Mouse (Mus musculus) spleen, postnatal 10 days (tissue): ENCODE data around the gene Asphd1.

ENCODE experiments used
- DNase-seq, 2 experiments: peaks; one replicate each; pipeline ENCODE4 v3.0.0; 2021 to 2022; ENCODE audit warnings: low spot score in 2 of 2

The Asphd1 gene

DNA sequence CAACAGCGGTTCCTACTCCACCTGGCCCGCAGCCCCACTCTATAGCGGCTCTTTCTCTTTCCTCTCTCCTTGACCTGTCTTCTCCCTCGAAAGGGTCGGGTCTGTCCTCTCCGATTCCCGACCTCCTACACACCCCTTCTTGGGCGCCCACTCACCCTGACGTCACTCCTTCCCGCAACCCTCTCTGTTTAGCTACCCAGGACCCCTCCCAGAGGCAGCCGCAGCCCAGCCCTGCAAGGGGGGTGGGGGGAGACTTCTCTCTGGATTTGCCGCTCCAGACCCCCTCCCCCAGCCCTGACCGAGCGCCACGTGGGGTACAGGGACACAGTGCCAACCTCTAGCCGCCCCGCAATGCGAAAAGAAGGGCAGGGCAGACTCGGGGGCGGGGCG lies at the start of gene Asphd1:
Gene Asphd1, minus strand, starts transcription at position 180 of the 390 bp plus-strand sequence.
- DNase-seq: no peak

DNA sequence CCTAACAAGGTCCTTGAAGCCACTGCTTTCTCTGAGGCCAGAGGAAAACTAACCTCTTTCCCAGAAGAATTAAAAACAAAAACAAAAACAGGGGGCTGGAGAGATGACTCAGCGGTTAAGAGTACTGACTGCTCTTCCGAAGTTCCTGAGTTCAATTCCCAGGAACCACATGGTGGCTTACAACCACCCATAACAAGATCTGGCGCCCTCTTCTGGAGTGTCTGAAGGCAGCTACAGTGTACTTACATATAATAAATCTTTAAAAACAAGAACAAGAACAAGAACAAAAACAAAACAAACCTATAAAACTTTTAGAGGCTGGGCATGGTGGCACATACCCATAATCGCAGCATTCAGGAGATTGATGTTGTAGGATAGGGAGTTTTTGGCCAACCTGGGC lies 47.1 kb upstream of the Asphd1 start:
- DNase-seq: peak in 1 of 2 experiments; percentile 31

DNA sequence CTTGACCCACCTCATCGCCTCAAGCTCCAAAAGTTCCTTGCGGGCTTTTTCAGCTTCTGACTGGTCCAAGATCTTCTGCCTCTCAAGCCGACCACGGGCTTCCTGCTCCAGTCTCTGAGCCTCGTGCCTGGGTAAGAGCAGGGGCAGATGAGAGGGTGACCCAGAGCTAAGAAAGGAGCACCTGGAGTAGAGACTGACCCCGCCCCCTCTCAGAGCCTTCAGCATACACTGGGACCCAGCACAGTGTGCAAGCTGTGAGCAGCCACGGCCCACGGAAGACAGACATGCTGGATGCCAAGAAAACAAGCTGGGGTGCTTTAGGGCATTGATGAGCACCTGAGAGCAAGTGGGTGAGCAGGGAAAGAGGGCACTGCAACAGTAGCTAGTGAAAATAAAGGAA lies 39.4 kb upstream of the Asphd1 start:
- DNase-seq: no peak

DNA sequence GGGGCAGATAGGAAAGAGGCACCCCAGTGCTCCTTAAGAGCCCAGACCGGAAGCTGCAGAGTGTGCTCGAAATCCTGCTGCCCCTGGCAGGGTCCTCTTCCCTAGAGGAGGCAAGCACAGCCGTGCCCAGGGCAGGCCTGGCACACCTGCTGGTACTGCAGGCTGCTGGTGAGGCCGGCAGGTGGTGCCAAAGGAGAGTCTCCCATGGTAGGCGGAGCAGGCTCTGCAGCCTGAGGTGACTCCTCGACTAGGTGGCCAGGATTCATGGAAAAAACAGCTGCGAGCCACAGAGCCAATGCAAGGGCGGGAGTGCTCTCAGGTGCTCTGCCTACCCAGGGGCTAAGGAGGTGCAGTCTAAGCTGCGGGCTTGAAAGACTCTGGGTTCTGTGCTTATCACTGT lies 36.9 kb upstream of the Asphd1 start:
- DNase-seq: no peak

DNA sequence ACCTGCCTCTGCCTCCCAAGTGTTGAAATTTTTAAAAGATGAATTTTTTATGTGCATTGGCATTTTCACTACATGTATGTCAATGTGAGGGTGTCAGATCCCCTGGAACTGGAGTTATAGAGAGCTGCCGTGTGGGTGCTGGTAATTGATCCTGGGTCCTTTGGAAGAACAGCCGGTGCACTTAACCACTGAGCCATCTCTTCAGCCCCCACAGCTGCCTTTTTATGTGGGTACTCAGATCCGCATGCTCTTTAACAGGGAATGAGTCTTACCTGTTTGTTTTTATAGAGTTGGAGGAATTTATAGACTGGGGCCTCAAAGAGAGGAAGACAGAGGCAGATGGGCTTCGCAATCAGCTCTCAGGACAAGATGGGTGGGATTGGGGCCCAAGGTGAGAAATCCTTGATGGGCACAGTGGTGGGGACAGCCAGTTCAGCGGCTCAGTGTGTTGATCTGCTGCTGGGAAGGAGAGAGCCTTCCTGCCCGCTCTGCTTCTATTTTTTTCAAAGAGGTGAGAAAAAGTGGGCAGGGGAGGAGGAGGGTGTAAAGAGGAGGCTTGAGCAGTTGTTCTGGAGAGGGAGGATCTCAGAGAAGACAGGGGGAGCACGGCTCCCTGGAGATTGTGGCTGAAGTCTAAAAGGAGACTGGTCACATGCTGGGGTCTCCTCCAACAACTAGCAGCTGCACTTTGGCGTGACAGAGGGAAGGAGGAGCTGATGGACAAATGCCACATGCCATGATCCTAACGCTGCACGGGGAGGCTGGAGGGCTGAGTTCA lies 35.5 kb upstream of the Asphd1 start:
- DNase-seq: no peak

DNA sequence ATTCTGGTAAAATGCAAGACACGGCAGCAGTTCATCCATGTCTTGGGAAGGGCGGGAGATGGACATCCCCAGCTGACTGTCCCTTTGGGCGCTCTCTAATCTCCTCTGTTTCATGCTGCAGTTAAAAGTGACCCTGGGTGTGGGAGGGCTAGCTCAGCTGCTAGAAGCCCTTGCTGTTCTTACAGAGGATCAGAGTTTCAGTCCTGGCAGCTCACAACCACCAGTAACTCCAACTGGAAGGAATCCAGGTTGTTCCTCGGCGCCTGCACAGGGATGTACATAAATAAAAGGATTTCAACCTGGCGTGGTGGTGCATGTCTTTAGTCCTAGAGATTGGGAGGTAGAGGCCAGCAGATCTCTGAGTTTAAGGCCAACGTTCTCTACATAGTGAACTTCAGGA lies 33.7 kb upstream of the Asphd1 start:
- no peak for DNase-seq

DNA sequence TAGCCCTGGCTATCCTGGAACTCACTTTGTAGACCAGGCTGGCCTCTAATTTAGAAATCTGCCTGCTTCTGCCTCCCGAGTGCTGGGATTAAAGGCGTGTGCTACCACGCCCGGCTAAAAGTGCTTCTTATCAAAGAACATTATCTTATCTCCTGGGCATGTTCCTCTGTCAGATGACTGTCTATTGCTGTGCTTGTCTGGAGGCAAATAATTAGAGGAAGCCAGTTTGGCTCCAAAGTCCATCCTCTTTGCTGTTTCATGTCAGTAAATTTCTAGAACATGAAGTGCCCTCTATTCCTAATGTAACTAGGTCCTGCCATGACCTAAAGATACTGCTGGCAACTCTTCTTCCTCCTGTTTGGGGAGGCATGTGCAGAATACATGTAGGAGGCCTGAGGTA lies 32.7 kb upstream of the Asphd1 start:
- no peak for DNase-seq

DNA sequence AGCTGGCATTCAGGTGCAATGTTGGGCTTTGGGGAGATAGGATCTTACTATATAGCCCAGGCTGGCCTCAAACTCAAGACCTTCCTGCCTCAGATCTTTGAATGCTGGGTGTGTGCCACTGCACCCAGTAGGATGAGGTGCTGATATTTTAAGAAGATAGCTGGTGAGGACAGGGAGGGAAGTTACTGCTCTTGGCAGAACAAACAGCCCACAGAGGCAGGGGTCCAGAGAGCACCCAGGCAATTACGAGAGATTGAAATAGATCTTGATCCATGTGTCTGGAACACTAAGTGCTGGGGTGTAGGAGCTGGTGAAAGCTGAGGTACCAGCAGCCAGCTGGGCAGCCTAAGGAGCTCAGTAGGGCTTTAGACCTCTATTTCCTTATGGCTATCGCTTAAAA lies 32.2 kb upstream of the Asphd1 start:
- no peak for DNase-seq

DNA sequence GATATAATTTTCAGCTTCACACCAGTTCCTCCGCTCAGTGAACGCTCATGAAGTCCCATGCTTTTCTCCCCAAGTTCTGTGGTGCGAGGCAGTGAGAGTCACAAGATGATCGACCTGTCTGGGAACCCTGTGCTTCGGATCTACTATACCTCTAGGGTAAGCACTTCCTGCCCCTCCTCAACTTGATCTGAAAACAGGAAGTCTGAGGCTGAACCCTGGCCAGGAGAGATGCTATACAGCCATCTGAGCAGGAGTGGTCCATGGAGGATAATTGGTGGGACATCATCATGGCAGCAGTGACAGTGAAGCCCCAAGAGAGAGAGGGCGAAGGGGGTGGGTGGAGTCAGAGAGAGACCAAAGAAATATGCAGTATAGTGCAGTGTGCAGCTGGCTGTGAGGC lies 29.5 kb upstream of the Asphd1 start:
- DNase-seq: no peak

DNA sequence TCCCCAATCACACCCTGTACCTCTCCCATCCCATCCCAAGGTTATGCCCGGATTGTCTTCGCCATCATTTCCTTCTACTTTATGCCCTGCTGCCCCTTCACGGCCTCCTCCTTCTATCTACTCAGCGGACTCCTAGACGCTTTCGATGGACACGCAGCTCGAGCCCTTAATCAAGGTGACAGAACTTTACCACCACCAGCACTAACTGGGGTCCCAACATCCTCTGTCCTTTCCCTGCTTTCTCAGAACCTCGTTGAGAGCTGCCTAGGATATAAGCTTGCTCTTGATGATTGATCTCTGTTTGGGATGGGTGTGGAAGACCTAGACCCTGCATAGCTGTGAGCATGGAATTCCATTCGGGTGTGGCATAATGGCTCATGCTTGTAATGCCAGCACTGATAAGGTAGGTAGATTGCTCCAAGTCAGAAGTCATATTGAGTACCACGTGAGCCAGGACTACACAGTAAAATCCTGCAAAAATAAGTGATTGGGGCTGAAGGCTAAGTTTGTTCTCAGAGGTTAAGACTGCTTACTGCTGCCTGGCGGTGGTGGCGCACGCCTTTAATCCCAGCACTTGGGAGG lies 27.6 kb upstream of the Asphd1 start:
- peak in 1 of 2 experiments; percentile 49 for DNase-seq

DNA sequence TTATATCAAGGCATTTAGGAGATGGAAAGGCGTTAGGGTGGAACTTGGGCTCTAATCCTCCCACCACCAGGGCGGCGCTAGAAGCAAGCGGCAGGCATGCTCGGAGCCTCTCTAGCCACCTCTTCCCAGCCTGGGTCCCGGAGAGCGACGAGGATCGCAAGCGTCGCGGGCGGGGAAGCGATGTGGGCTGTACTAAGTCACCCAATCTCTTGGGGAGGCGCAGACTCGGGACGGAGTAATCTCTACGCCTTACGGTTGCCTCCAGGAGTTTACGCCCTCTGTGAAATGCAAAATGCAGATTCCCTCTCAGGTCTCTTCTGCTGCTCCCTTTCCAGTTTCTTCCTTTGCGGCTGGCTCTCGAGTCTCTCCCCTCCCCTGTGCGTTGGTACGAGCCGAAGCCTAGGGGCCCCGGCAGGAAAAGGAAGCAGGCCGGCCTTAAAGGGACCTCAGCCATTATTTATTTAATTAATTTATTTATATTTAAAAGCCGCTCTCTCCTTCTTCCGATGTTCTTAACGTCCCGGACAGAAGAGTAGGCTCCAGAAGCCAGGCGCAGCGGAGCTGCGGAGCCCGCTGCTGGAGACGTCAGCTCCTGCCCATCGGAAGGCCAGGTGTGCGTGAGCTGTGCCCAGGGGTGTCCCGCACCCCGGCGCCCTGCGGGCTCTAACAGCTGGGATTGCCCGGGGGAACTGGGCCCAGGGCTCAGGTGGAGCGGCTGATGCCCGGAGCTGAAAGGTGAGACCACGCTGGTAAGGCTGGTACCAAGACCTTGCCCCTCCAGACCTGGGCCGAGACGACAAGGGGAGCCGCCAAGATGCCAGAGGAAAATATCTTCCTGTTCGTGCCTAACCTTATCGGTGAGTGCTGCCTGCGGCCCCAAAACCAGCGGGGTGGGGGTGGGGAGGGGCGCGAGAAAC lies 26.8 kb upstream of the Asphd1 start, which contains the start of gene Cdiptos:
Gene Cdiptos, minus strand, starts transcription at position 149 of the 917 bp plus-strand sequence.
- DNase-seq: peak; percentile 95 to 98

DNA sequence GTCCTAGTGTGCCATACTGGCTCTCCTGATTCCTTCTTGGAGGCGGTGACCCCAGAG lies 26.3 kb upstream of the Asphd1 start, which contains the start of gene Cdipt:
Gene Cdipt, plus strand, starts transcription at position 22 of the 57 bp plus-strand sequence.
- no peak for DNase-seq

DNA sequence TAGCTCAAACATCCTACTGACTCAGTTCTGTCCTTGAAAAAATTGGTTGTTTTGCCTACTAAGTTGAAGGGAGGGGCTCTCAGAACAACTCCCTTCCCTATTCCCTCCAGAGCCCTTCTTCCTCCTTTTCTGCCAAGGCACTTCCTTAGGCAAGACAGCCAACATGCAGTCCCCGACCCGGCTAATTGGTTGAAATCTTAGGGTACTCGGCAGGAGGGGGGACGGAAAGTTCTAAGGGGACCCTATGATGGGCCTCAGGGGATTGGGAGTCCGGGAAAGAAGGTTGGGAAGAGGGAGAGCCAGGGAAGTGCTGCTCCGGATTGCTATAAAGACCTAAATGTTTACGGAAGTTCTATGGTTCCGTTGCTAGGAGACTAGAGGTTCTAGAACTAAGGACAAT lies 26.1 kb upstream of the Asphd1 start:
- DNase-seq: no peak

DNA sequence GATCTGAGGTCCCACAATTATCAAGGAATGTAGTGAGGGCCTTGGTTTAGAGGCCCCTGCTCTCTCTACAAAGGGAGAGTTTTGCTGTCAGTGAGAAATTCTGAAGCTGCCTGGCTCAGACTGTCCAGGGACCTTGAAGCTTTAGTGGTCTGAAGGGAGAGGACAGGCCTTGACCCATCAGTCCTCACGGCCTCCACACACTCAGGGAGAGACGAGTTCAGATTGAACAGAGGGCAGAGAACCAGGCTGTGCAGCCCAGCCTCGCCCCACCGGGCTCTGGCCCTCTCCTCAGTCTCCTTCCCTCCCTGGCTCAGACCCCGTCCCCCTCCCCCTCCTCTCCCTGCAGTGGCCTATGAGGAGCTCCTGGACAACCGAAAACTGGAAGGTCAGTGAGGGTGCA lies 18.0 kb upstream of the Asphd1 start:
- DNase-seq: no peak

DNA sequence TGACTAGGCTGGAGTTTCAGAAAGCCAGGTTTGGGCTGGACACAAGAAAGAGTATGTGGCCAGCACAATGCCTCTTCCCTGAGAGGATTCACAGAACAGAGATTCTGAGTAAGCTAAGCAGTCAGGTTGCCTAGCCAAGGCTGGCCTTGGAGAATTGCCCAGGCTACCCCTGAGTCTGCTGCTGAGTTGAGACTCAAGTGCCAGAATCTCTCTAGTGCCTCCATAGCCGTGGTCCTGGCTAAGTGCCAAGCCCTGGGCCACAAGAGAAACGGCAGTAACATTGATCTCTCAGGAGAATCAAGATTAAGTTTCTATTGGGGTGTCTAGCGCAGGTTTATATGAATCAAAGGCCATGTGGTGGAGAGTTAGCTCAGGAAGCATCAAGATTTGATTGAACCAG lies 16.2 kb upstream of the Asphd1 start:
- no peak for DNase-seq

DNA sequence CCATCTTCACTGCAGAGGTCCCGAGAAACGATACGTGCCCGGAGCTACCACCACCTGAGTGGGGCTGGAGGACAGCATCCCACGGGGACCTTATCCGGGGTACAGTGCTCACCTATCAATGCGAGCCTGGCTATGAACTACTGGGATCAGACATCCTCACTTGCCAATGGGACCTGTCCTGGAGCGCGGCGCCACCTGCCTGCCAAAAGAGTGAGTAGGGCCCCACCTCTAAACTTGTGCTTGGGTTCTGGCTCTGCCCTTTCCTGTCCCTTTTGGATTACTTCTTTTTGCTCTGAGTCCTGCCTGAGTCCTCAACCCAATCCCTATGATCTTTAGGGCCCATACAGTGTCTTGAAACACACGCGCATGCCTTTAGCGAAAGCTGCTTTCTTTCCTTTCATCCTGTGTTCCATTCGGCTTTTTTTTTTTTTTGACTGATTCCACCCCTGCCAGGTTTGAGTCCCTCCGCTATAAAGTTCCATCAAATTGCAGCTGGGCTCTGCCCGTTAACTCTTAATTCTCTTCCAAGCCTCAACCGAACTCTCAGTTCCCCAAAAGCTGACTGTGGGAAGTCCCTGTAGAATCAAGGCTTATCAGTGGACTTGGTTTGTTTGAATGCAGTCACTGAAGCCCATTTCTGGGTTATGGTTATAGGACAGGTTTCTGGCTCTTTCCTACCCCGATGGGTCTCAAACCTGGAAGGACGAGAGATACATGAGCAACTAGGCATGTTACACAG lies 14.3 kb upstream of the Asphd1 start:
- peak in 1 of 2 experiments; percentile 43 for DNase-seq

DNA sequence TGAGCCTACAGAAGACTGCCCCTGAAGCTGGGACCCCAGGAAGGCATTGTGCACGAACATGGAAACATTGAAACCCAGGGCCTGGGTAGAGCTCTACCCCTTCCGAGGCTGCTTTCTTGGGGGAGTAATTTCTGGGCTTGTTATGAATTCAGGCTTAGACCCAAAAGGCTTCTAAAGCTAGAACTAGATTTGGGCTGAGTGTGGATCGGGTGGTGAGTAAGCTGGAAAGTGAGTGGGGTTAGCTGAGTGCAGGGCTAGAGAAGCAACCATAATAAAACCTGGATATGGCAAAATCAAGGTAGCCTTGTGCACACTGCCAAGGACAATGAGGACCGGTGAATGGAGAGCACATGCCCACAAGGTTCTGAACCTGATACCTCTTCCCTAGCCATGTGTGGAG lies 12.6 kb upstream of the Asphd1 start:
- DNase-seq: no peak

DNA sequence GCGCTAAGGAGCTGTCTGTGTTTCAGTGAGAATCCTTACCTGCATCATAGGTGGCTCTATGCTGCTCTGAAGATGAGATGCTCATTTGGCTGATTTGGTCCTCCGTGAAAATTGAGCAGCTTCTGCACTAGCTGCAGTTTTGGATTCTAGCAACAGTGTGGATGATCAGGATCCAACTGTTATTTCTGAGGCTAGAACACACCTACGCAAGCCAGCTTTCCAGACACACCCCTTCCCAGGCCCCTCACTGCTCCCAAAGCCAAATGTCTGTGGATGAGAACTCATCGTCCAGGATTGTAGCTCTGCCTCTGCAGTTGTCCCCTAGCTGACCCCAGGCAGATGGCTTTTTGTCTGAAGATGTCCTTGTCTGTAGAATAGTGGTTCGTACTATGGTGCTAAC lies 11.7 kb upstream of the Asphd1 start:
- DNase-seq: no peak

DNA sequence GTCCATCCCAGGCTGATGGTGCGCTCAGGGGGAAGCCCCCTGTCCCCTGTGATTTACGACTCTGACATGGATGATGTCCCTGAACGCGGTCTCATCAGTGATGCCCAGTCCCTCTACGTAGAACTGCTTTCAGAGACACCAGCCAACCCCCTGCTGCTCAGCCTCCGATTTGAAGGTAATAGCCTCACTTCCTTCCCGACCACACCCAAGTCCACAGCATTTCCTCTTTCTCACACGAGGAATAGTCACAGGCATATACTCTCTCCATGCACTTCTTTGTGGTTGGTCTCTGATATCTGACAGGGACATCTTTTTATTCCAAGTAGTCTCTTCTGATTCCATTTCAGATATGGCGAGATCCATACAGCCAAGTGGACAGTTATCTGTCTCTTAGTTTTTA lies 10.4 kb upstream of the Asphd1 start:
- no peak for DNase-seq

DNA sequence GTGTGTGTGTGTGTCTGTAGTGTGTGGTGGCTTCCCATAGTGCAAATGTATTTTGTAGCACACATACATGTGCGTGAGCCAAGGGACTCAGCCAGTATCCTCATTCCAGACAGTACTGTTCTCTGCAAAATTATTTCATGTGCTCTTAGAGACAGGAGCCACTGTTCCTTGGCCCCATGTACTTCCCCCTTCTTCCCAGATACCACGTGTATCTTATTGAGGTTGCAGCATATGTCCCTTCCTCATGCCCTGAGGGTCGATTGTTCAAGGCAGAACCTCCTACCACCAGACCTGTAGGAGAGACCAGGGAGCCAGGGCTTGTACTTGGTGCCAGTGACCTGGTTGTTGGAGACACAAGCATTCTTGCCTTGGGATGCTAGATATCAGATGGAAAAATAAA lies 5.7 kb upstream of the Asphd1 start:
- DNase-seq: no peak

DNA sequence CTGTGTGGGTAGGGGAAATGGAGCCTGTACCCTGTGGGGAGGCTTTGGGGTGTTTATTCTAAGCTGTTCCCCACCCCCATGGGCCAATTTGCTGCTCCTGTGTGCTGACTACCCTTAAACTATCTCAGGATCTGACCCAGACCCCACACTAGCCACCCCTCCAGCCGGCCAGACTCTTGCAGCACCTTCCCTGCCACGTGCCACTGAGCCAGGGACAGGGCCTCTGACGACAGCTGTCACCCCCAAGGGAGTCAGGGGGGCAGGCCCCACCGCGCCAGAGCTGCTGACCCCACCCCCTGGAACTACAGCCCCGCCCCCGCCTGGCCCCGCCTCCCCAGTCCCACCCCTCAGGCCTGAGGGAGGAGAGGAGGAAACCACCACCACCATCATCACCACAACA lies 3.3 kb upstream of the Asphd1 start:
- DNase-seq: no peak

DNA sequence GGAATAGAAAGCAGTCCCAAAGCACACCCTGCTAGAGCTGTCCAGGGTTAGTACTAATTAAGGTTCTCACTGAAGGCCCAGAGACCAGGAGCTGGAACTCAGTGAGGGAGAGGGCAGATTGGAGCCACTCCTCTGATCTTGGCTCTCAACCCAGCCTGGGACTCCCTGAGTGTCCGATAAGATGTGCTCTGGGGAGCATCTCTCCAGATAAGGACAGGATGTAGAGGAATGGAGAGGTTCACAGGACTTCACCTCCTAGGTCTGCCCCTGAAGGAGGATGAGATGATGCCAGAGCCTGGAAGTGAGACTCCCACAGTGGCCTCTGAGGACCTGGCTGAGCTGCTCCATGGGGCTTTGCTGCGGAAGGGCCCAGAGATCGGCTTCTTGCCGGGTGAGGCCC lies 2.4 kb upstream of the Asphd1 start:
- no peak for DNase-seq
